Mouse (Mus musculus) left cerebral cortex, postnatal 4 days (tissue): ENCODE measurements at regions not wholly inside any gene's neighbourhood (a gene's known extent, or its start where the extent isn't known, plus 50 kb on each side); places are given as distances from the start of the nearest gene placed in this dataset.
A peak's percentile ranks its signal among the peaks of the same experiment; 100 is the strongest.

ENCODE experiments used
- DNase-seq: peaks from one replicate; pipeline ENCODE4 v3.0.0-alpha.2; 2022
- intact Hi-C: fragments of 180-260 bp; cut with DNase I; formaldehyde crosslinking; loops from one replicate; pipeline ENCODE4 v1.15.1; 2025

DNA sequence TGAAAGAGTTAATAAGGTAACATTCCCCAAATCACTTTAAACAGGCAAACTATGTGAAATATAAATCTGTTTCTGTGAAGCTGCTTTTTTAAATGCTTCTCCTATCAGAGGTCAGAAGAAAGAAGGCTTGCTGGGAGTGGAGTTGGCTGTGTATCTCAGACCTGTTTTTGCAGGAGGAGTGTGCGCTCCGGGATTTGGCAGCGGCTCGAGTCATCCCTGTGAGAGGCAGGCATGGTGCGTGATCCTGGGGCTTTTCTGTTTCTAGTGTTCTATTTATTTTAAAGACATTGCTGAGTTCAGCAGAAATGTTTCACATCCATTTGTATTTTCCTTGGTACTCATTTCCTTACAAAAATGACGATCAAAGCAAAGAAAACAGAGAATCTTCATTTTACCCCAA lies 91.0 kb upstream of the Gjb6 start:
- intact Hi-C loops = loop anchor here (10.0 kb wide), 1 partner anchor 60 kb away; no protein-coding TSS in a partner anchor
- peak; percentile 7 for DNase-seq

DNA sequence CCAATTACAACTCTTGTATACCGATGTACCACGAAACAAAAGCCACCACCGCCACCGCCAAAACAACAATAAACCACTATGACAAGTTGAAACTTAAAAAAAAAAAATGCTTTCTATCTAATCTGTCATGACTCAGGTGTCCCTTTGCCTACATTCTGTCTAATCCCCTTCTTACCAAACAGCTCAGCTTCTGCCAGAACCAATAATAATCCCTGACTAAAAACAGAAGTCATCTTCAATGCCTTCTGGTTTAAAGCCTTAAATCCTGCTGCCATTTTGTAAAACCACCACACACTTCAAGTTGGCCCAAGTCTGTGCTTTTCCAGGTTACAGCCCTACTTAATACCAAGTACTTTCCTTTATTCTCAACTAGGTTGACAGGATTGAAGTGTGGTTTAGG lies 86.9 kb upstream of the Gjb6 start:
- no peak for DNase-seq
- intact Hi-C loops = loop anchor here (10.0 kb wide), 1 partner anchor 56 kb away; no protein-coding TSS in a partner anchor

GRCm38 (mm10) chr14:57219643-57220042 lies 86.2 kb upstream of the Gjb6 start:
- intact Hi-C loops = loop anchor here (10.0 kb wide), 1 partner anchor 55 kb away; no protein-coding TSS in a partner anchor
- no peak for DNase-seq

DNA sequence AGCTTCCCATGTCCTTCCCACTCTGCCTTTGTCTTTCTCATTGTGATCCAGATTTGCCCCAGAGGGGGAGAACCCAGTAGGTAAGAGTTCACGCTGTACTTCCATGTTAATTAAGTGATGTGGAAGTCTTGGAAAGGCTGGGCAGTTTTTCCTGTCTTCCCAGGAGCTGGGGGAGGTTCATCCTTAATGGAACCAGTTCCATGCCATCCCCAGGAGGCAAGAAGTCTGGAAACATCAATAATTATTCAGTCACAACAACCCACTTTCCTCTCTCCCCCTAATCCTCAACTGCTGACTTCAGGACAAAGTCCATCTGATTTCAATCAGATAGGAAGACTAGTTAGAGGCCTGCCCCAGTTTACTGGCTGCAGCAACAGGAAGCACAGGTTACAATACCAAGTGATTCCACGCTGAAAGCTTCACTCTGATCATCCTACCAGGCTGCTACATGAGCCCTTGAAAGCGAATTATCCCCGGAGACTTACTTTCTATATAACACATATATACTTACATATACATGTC lies 85.7 kb upstream of the Gjb6 start:
- intact Hi-C loops = no loop called here

DNA sequence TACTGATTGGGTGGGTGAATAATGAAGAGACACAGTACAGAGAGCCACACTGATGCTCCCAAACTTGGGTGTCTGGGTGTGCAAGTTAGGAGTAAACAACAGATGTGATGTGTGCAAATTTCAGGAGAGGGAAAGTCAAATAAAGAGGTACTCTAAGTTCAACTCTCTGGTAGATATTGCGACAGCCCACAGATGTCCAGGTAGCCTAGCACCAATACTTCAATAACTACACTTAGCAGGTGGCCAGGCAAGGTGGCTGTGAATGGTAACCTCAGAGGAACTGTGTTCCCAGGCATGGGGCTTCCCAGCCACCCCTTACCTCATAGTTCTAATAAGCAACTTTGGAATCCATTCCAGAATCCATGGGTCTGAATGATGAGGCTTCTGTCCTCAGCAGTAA lies 54.4 kb upstream of the Gjb6 start:
- intact Hi-C loops = no loop called here
- no peak for DNase-seq

More for the DNA sequence above, 85.7 kb upstream of the Gjb6 start:
- DNase-seq = no peak
